Mouse (Mus musculus) cortical plate, adult 2 months (tissue): ENCODE measurements at regions not wholly inside any gene's neighbourhood (a gene's known extent, or its start where the extent isn't known, plus 50 kb on each side); places are given as distances from the start of the nearest gene placed in this dataset.
A peak's percentile ranks its signal among the peaks of the same experiment; 100 is the strongest.

Experiments
- H3K27ac ChIP-seq: fragments of 200-500 bp; 2 replicates; pipeline ENCODE4 v1.5.1; 2012; ENCODE audit warnings: low read length, control low read depth, inconsistent platforms; ENCODE audit not compliant: insufficient read depth
- H3K4me1 ChIP-seq: fragments of 200-500 bp; 2 replicates; pipeline ENCODE4 v1.6.1; 2011; ENCODE audit warnings: low read length; ENCODE audit not compliant: control insufficient read depth, insufficient read depth
- H3K4me3 ChIP-seq: fragments of 200-500 bp; 2 replicates; pipeline ENCODE4 v1.5.1; 2011; ENCODE audit warnings: mild to moderate bottlenecking, low read length, control low read depth; ENCODE audit not compliant: insufficient read depth
- CTCF ChIP-seq: fragments of 200-500 bp; IDR thresholded peaks from 2 replicates; pipeline ENCODE4 v1.5.1; 2011; ENCODE audit warnings: mild to moderate bottlenecking, control low read depth, low read length; ENCODE audit not compliant: insufficient read depth; ENCODE audit errors: extremely low read depth
- POLR2A ChIP-seq: fragments of 200-500 bp; IDR thresholded peaks from 2 replicates; pipeline ENCODE4 v1.6.1; 2011; ENCODE audit warnings: mild to moderate bottlenecking, low read length, control low read depth; ENCODE audit not compliant: insufficient read depth; ENCODE audit errors: extremely low read depth

- Histone ChIP-seq H3K4me1 (peaks cover 3% of the 10 kb centered on the region; the same call in 1 of the 2 replicates), H3K27ac (no peak overlapping the region), H3K4me3 (no peak overlapping the region)
- no peak for TF ChIP-seq POLR2A
- TF ChIP-seq CTCF, result no peak
Measured at GRCm38 (mm10) chr10:118714595-118714994, 155.4 kb downstream of the Dyrk2 start.

GRCm38 (mm10) chr10:118720630-118721029, 149.4 kb downstream of the Dyrk2 start:
- Histone ChIP-seq H3K4me3 (no peak overlapping the region), H3K27ac (no peak overlapping the region), H3K4me1 (peaks cover 2% of the 10 kb centered on the region; the same call in 1 of the 2 replicates)
- TF ChIP-seq POLR2A (no peak), CTCF (no peak)

- Histone ChIP-seq H3K27ac (no peak overlapping the region), H3K4me1 (peaks cover 2% of the 10 kb centered on the region; the same call in 1 of the 2 replicates), H3K4me3 (no peak overlapping the region)
- TF ChIP-seq CTCF (no peak), POLR2A (no peak)
Measured at GRCm38 (mm10) chr10:118722132-118722551, 147.9 kb downstream of the Dyrk2 start.

GRCm38 (mm10) chr10:118722671-118723070, 147.3 kb downstream of the Dyrk2 start:
- no peak overlapping the region for H3K27ac ChIP-seq
- H3K4me1 ChIP-seq, result peaks cover 2% of the 10 kb centered on the region; the same call in 1 of the 2 replicates
- no peak overlapping the region for H3K4me3 ChIP-seq
- TF ChIP-seq CTCF (no peak), POLR2A (no peak)

- TF ChIP-seq POLR2A, result no peak
- no peak for TF ChIP-seq CTCF
- Histone ChIP-seq H3K27ac (no peak overlapping the region), H3K4me1 (no peaks in the 10 kb centered on the region), H3K4me3 (no peak overlapping the region)
Measured at GRCm38 (mm10) chr10:118736093-118736492, 133.9 kb downstream of the Dyrk2 start.

GRCm38 (mm10) chr10:118737064-118737463, 132.9 kb downstream of the Dyrk2 start:
- TF ChIP-seq POLR2A (no peak), CTCF (no peak)
- H3K27ac ChIP-seq, result no peak overlapping the region
- H3K4me1 ChIP-seq, result no peaks in the 10 kb centered on the region
- no peak overlapping the region for H3K4me3 ChIP-seq

- no peak for TF ChIP-seq CTCF
- Histone ChIP-seq H3K4me1 (no peaks in the 10 kb centered on the region), H3K27ac (no peak overlapping the region), H3K4me3 (no peak overlapping the region)
Measured at GRCm38 (mm10) chr10:118739849-118740481, 130.0 kb downstream of the Dyrk2 start.

- H3K27ac ChIP-seq, result no peak overlapping the region
- TF ChIP-seq CTCF (no peak), POLR2A (no peak)
Measured at GRCm38 (mm10) chr10:118743831-118744230, 126.2 kb downstream of the Dyrk2 start.

GRCm38 (mm10) chr10:118746719-118747395, 123.2 kb downstream of the Dyrk2 start:
- Histone ChIP-seq H3K4me1 (peaks cover 12% of the 10 kb centered on the region), H3K4me3 (no peak overlapping the region), H3K27ac (peak overlapping the region; percentile 88)
- TF ChIP-seq CTCF (no peak), POLR2A (peak; percentile 39; the same call in 1 of the 2 replicates)

More at GRCm38 (mm10) chr10:118743831-118744230, 126.2 kb downstream of the Dyrk2 start:
- H3K4me1 ChIP-seq, result peaks cover 12% of the 10 kb centered on the region
- no peak overlapping the region for H3K4me3 ChIP-seq

- Histone ChIP-seq H3K4me1 (peaks cover 12% of the 10 kb centered on the region), H3K4me3 (no peak overlapping the region), H3K27ac (no peak overlapping the region)
- TF ChIP-seq POLR2A (no peak), CTCF (no peak)
Measured at GRCm38 (mm10) chr10:118749039-118749438, 121.0 kb downstream of the Dyrk2 start.
